Mouse (Mus musculus): ENCODE data around the gene Itm2c. TPM values are rescaled to one million over a fixed set of nuclear protein-coding genes. Genes with fewer than 3 reads are reported as not detected.

Gene Itm2c
- 100 to 1,000 TPM; 748 to 802 TPM for total RNA-seq (2021)
- long read RNA-seq, experiment 1, transcript Itm2c-201 (6 exons, 2,230 nt) = major isoform, 750 of 864 reads
- long read RNA-seq, experiment 1, transcript Itm2c-202 (3 exons, 768 nt) = minor isoform, 8 of 864 reads
- long read RNA-seq, experiment 1, partial matches to known transcripts = 95 of 864 reads
- long read RNA-seq, experiment 1, other reads (novel, unspliced or antisense) = 11 of 864 reads
- long read RNA-seq, experiment 2, transcript Itm2c-201 (6 exons, 2,230 nt) = major isoform, 1,004 of 1,131 reads
- long read RNA-seq, experiment 2, partial matches to known transcripts = 106 of 1,131 reads
- long read RNA-seq, experiment 2, other reads (novel, unspliced or antisense) = 17 of 1,131 reads

DNA sequence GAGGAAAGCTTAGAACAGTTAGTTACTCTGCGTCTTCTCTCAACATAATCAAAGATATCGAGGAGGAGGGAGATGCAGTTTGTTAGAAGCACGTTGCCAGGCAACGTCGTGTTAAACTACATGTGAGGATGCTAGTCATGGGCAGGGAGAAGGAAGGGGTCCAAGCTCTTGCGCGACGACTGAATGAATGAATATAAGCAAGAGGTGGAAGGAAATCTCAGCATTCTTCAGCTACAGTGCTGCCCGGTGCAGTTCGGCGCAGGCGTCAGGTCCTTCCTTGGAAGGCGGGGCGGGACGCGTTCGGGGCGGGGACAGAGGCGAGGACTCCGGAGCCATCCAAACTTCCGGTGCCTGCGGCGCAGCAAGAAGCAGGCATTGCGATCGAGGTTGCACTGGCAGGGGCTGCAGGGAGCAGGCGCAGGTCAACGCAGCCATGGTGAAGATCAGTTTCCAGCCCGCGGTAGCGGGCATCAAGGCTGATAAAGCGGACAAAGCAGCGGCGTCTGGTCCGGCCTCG is at the start of gene Itm2c:
TSS of gene Itm2c (plus strand) at position 51 of the 517 bp plus-strand sequence.
- peak; percentile 90 to 92 for DNase-seq (ENCODE audit: low spot score in 2 of 2)
- peak within 1 kb of the TSS; percentile 93 for H3K4me3 ChIP-seq
- TF ChIP-seq CTCF (conservative IDR thresholded peaks at IDR 0.05) = no peak
- H3K27ac ChIP-seq = peak within 1 kb of the TSS; percentile 96

DNA sequence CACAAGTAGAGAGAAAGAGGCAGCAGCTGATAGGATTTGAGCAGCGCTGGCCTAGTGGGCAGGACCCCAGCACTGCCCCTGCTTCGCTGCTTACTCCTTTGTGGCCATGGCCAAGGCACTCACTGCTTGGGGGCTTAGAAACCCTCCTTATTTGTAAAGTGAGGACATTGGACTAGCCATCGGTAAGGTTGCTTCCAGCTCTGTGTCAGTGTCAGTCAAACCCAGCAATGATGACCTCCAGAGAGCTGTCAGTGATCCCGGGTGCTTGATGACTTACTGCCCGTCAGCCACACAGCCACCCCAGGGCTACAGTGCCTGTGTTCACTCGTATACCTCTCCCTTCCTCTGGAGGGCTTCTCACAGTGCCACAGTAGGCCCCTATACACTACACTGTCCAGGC is 49.1 kb upstream of the Itm2c start:
- DNase-seq (ENCODE audit: low spot score in 2 of 2) = no peak
- Histone ChIP-seq H3K4me3 (no peak overlapping the region), H3K27ac (no peak overlapping the region)
- TF ChIP-seq CTCF (conservative IDR thresholded peaks at IDR 0.05) = no peak

DNA sequence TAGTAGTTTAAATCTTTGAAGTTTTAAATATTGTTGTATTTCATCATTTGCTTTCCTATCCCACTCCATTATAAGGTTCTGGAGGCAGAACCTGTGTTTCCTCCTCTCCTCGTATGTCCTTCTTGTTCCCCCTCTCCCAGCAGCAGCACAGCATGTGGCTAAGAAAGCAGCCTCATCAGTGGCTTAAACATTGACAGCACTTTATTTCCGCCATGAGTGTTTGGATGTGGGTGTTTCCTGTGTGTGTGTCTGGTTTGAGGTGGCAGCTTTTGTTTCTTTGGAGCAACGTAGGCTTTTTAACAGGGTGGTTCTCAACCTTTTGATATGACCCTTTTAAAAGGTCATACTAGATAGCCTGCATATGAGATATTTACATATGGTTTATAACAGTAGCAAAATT is 48.6 kb upstream of the Itm2c start:
- DNase-seq (ENCODE audit: low spot score in 2 of 2) = no peak
- TF ChIP-seq CTCF (conservative IDR thresholded peaks at IDR 0.05) = no peak
- H3K27ac ChIP-seq = no peak overlapping the region
- H3K4me3 ChIP-seq = no peak overlapping the region

DNA sequence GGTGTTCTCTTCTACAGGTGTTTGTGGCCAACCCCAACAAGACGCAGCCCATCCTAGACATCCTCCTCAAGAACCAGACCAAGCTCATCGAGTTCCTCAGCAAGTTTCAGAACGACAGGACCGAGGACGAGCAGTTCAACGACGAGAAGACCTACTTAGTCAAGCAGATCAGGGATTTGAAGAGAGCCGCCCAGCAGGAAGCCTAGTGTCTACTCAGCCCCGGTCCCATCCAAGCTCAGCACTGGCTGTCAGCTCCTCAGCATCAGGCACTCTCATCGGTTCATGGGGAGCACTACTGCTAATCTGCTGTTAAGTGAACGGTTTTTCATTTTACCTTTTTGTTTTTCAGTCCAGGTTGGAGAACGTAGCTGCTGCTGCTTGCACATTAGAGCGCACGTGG is 45.1 kb upstream of the Itm2c start:
- no peak for TF ChIP-seq CTCF (conservative IDR thresholded peaks at IDR 0.05)
- Histone ChIP-seq H3K27ac (no peak overlapping the region), H3K4me3 (no peak overlapping the region)
- DNase-seq (ENCODE audit: low spot score in 2 of 2) = no peak

DNA sequence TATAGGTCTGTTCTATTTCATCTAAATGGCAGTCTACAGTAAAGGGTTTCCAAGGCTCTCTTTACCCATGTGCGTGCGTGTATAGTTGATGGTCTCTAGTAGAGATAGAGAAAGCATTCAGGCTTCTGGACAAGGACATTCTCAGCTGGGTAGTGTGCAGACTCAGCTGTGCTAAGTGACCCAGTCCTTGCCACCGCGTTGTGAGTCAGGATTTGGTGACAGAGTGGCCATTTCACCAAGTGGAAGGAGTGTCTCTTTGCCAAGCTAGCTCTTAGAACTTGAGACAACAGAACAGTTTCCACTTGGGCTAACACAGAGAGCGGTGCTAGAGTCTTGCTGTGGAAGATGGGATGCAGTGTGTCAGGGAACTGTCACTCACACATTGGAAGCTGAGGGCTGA is 43.2 kb upstream of the Itm2c start:
- Histone ChIP-seq H3K4me3 (no peak overlapping the region), H3K27ac (no peak overlapping the region)
- no peak for TF ChIP-seq CTCF (conservative IDR thresholded peaks at IDR 0.05)
- DNase-seq (ENCODE audit: low spot score in 2 of 2) = no peak

DNA sequence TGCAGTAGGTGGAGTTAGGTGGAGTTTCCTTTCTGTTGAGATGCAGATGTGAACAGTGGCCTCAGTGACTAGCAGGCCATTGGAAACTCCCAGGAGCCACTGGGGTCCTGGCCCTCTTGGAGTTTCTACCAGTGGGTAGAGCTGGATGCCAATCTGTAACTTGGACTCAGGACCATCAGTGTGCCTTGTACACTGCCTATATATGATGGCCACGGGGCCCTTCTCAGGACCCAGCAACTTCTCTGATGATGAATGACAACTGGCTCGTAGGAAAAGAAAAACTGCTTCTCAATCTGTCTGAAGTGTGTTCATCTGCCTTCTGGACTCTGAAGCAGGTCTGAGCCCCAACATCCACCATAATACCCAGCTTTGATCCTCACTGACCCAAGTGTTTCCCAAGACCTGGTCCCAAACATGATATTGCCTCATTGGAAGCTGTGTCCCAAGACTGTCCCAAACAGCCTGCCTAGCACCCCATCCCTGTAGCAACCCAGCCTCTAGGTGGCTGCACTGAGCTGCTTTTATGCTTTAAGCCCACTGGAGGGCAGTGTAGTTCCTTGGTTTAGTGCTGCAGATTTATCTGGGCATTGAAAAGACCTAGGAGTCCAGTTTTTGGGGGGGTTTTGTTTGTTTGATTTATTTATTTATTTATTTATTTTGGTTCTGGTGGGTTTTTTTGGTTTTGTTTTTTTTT is 40.9 kb upstream of the Itm2c start:
- TF ChIP-seq CTCF (conservative IDR thresholded peaks at IDR 0.05) = peak; percentile 97
- peak; percentile 77 for DNase-seq (ENCODE audit: low spot score in 2 of 2)
- Histone ChIP-seq H3K4me3 (no peak overlapping the region), H3K27ac (no peak overlapping the region)

DNA sequence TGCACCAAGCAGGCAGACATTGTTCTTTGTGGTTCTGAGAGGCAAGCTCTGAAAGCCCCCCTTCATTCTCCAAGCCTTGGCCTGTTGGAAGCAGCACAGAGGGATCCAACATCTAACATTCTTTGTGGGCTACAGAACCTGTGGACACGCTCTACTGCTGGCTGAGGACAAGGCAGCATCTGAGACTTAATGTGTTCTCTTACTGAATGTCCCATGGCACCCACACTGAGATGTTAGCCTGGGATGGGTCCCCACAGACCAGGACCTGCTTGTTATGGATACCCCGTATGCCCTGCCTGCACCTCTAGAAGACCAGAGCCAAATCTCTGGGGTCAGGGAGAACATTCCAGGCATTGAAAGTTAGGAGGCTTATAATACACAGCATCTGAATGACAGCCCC is 40.2 kb upstream of the Itm2c start:
- TF ChIP-seq CTCF (conservative IDR thresholded peaks at IDR 0.05) = no peak
- DNase-seq (ENCODE audit: low spot score in 2 of 2) = no peak
- Histone ChIP-seq H3K4me3 (no peak overlapping the region), H3K27ac (peak overlapping the region; percentile 41; the same call in 1 of the 2 replicates)

DNA sequence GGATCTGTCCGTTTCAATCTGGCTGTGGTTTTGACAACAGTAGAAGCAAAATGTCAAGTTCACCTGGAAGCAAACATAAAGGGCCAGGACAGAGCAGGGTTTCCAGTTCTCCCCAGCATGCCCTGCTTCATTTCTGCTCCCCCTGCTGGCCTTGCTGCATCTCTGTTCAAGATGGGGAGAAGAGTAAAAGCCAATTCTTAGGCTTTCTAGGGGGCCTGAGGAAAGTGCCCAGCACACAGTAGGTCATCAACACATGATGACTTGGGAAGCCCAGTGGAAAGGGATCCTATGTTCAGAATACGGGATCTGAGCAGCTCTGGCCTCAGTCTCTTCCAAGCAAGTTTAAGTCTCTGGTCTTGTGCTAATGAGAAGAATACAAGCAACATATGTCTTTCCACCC is 39.6 kb upstream of the Itm2c start:
- Histone ChIP-seq H3K27ac (no peak overlapping the region), H3K4me3 (no peak overlapping the region)
- TF ChIP-seq CTCF (conservative IDR thresholded peaks at IDR 0.05) = peak; percentile 65
- DNase-seq (ENCODE audit: low spot score in 2 of 2) = no peak

DNA sequence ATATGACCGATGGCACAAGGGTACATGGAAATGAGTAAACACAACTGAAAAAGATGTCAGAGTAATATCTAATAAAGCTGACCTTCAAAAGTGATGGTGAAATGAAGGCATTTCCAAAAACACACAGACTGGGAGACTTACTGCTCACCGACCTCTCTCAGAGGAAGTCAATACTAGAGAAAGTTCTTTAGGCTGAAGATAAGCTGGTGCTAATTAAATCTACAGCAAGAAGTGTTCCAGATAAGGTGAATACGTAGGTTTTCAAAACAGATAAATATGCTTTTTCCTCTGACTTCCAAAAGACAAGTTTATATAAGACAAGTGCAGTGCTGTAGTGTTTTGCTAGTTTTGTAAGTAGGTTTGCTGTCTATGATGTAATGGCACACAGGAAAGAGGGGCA is 37.8 kb upstream of the Itm2c start:
- Histone ChIP-seq H3K4me3 (no peak overlapping the region), H3K27ac (no peak overlapping the region)
- no peak for DNase-seq (ENCODE audit: low spot score in 2 of 2)
- TF ChIP-seq CTCF (conservative IDR thresholded peaks at IDR 0.05) = no peak

DNA sequence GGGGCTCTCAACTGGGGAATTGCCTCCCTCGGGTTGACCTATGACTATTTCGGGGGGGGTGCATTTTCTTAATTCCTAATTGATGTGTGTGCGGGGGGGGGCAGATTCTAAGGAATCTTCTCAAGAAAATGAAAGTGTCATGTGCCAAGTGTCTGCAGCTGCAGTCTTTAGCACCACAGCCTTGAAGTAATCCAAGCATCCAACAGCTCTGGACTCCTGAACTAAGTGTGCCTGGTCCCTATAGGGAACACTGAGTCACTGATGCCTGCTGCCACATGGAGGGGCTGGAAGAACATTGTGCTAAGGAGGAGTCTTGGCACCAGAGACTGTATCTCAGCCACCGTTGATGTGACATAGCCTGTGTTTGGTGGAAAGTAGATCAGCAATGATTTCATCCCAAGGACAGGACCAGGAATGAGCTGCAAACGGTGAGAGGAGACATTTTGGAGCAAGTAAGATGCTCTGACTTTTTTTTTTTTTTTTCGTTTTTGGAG is 36.8 kb upstream of the Itm2c start:
- TF ChIP-seq CTCF (conservative IDR thresholded peaks at IDR 0.05) = peak; percentile 49
- H3K4me3 ChIP-seq = no peak overlapping the region
- no peak for DNase-seq (ENCODE audit: low spot score in 2 of 2)
- H3K27ac ChIP-seq = no peak overlapping the region

DNA sequence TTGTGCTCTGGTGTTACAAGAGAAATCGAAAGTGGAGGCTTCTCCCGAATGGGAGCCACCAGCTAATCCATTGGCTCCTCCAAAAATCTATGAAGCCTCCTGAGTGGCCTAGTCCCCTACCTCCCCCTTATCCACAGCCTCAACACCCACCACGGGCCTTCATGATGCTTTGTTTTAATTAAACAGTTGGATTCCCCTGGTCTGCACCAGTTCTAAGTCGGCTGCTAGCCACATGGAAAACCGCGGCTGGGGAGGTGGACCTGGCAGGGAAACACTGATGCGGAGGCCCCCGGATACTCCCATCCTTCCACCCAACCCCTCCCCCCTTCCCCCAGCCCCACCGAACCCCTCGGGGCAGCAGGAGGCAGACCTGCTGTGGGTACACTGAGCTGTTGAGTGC is 29.7 kb upstream of the Itm2c start:
- no peak overlapping the region for H3K4me3 ChIP-seq
- no peak overlapping the region for H3K27ac ChIP-seq
- no peak for DNase-seq (ENCODE audit: low spot score in 2 of 2)
- TF ChIP-seq CTCF (conservative IDR thresholded peaks at IDR 0.05) = no peak

DNA sequence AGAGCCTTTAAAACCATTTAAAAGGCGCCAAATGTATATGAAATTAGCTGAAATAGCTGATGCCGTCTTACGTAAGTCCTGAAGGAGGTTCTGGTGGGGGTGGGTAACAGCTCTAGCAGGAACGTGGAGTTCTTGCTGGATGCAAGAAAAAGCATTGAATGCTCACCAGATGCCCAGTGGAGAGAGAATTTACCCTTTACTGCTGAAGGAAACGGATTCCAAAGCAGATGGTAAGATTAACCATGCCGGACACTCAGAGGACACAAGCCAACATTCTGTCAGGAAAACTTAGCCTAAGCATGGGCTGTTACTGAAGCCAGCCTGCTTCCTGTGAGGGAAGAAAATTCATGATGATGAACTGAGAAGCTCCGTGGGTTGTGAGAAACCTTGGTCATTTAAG is 24.1 kb upstream of the Itm2c start:
- no peak for TF ChIP-seq CTCF (conservative IDR thresholded peaks at IDR 0.05)
- Histone ChIP-seq H3K4me3 (no peak overlapping the region), H3K27ac (peak overlapping the region; percentile 82)
- DNase-seq (ENCODE audit: low spot score in 2 of 2) = peak in 1 of 2 experiments; percentile 47

DNA sequence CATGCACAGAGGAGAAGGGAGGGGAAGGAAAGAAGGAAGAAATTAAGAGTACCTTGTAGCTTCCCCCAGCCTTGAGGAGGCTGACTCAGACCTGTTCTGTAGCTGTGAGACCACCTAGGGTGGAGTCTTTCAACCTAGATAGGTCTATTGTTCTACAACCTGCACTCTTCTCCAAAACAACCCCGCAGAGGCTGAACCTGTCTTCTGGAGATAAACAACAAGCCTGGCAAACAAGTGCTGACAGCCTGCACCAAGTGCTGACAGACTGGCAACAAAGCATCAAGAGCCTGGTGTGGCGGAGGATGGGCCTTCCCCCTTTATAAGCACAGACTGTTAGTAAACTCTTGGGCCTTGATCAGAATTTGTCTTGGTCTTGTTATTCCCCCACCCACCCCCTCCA is 23.5 kb upstream of the Itm2c start:
- Histone ChIP-seq H3K4me3 (no peak overlapping the region), H3K27ac (peak overlapping the region; percentile 82)
- no peak for DNase-seq (ENCODE audit: low spot score in 2 of 2)
- no peak for TF ChIP-seq CTCF (conservative IDR thresholded peaks at IDR 0.05)

All from layer of hippocampus, adult 2 months (tissue).